ENCODE assay signal across 8 mouse cellular contexts in the genomic region with DNA sequence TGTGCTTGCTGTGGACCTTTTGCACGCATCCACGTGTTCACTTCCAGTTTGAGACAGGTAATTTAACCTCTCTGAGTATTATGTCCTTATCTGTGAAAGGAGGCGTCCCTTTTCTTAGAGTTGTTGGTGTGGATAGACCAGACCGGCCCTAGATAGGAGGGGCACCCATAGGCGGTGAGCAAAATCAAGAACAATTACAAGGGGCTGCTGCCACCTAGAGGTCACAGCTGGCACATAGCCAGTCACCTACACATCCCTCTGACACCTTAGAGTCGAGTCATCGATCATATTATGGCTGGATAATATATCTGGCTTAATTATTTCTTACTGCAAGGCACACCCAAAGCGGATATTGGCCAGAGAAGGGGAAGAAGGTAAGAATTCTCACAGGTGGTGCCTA. TPM values are rescaled to one million over a fixed set of nuclear protein-coding genes. Genes with fewer than 3 reads are reported as not detected.
A peak's percentile ranks its signal among the peaks of the same experiment; 100 is the strongest.
DNase-seq lines count a peak whose midpoint lies in the region; ATAC-seq and TF ChIP-seq lines count a peak whose summit lies in the region.

No protein-coding gene starts in this region.

- H3K27ac ChIP-seq in hindbrain, embryonic 13.5 days, result no peak overlapping the region
- no peak overlapping the region for H3K27ac ChIP-seq in liver, embryonic 14.5 days

- TF ChIP-seq EP300 in liver, embryonic 14.5 days (IDR thresholded peaks at IDR 0.05; ENCODE audit: low read depth), result no peak

- H3K36me3 ChIP-seq in hindbrain, embryonic 13.5 days, result no peaks in the 10 kb centered on the region
- H3K36me3 ChIP-seq in liver, embryonic 14.5 days (replicated peaks; ENCODE audit: control insufficient read depth, insufficient read depth, low read depth), result no peaks in the 10 kb centered on the region

- WGBS in hindbrain, embryonic 13.5 days, result 11% methylated on average over 8 of the region's 8 CpGs
- WGBS in liver, embryonic 14.5 days (ENCODE audit: insufficient replicate concordance), result 4% methylated on average over 8 of the region's 8 CpGs

- H3K9ac ChIP-seq in hindbrain, embryonic 13.5 days, result 0 out of 2 replicates have a peak overlapping the region, but pooled peaks have one; percentile 14
- H3K9ac ChIP-seq in liver, embryonic 14.5 days (replicated peaks), result no peak overlapping the region

- H3K27me3 ChIP-seq in hindbrain, embryonic 13.5 days, result peaks cover 16% of the 10 kb centered on the region; the same call in 1 of the 2 replicates
- no peaks in the 10 kb centered on the region for H3K27me3 ChIP-seq in liver, embryonic 14.5 days (ENCODE audit: control insufficient read depth, insufficient read depth, low read length)

- H3K4me1 ChIP-seq in hindbrain, embryonic 13.5 days (replicated peaks), result peaks cover 50% of the 10 kb centered on the region
- peaks cover 15 to 20% of the 10 kb centered on the region in 2 experiments for H3K4me1 ChIP-seq in liver, embryonic 14.5 days (replicated peaks; ENCODE audit: control insufficient read depth in 2 of 2, insufficient read depth in 2 of 2, low read length in 1 of 2)

- H3K4me2 ChIP-seq in hindbrain, embryonic 13.5 days, result no peak overlapping the region
- 0 out of 2 replicates have a peak overlapping the region, but pooled peaks have one; percentile 24 for H3K4me2 ChIP-seq in liver, embryonic 14.5 days (ENCODE audit: low read depth)

- H3K9me3 ChIP-seq in hindbrain, embryonic 13.5 days, result no peaks in the 10 kb centered on the region
- no peaks in the 10 kb centered on the region for H3K9me3 ChIP-seq in liver, embryonic 14.5 days (ENCODE audit: control insufficient read depth, low read length)

- no peak overlapping the region for H3K4me3 ChIP-seq in hindbrain, embryonic 13.5 days
- H3K4me3 ChIP-seq in liver, embryonic 14.5 days (ENCODE audit: insufficient read depth in 1 of 2, low read depth in 2 of 2, low read length in 2 of 2), result no peak overlapping the region

- peak; percentile 83 for DNase-seq in 416B (ENCODE audit: low read depth)
- peak; percentile 80 for DNase-seq in embryo, embryonic 10 days (ENCODE audit: low spot score)
- peak; percentile 50 to 64 (median 58) for DNase-seq in liver, embryonic 14.5 days (ENCODE audit: low read depth in 3 of 3, low spot score in 3 of 3)
- peak; percentile 73 to 85 for DNase-seq in natural killer cell, adult 2 months (ENCODE audit: low spot score in 2 of 2)
- DNase-seq in thymus, postnatal 36 days, result peak; percentile 79 to 85
- DNase-seq in gastrocnemius, postnatal 10 days, result no peak

- peak; percentile 93 for TF ChIP-seq CTCF in liver, embryonic 14.5 days (IDR thresholded peaks at IDR 0.05; ENCODE audit: low read depth)

- peak; percentile 91 for ATAC-seq in CD4-positive, CD25-positive, alpha-beta regulatory T cell, adult 4 months
- 0 out of 2 replicates have a peak, but pooled peaks have one; percentile 25 for ATAC-seq in hindbrain, embryonic 13.5 days (ENCODE audit: low FRiP score)
- ATAC-seq in liver, embryonic 14.5 days (ENCODE audit: insufficient read depth), result peak; percentile 56

RNA-seq across cellular contexts. Expression of gene Ccdc9b, which starts 2.6 kb away (rescaled TPM):
- not detected for polyA plus RNA-seq in CD4-positive, CD25-positive, alpha-beta regulatory T cell, adult 4 months (2017; shearing (Covaris generic))
- 1.2 and 1.4 TPM in 2 replicates for polyA plus RNA-seq in hindbrain, embryonic 13.5 days (2015; fragmentation: Nextera tagmentation; extraction: Ambion mirVana)
- 0.28 and 0.39 TPM in 2 replicates for polyA plus RNA-seq in liver, embryonic 14.5 days (2012; rRNA removed)
- polyA plus RNA-seq in liver, embryonic 14.5 days (2014; fragmentation: Nextera tagmentation; extraction: Ambion mirVana), result 0.04 and 0.16 TPM in 2 replicates
- total RNA-seq in gastrocnemius, postnatal 10 days (2021), result 1 to 10 TPM; 5.7 to 8.5 TPM

RNA-seq across cellular contexts. Expression of gene Phgr1, which starts 12.7 kb away (rescaled TPM):
- polyA plus RNA-seq in CD4-positive, CD25-positive, alpha-beta regulatory T cell, adult 4 months (2017; shearing (Covaris generic)), result not detected
- polyA plus RNA-seq in hindbrain, embryonic 13.5 days (2015; fragmentation: Nextera tagmentation; extraction: Ambion mirVana), result not detected in 2 replicates
- not detected in 2 replicates for polyA plus RNA-seq in liver, embryonic 14.5 days (2012; rRNA removed)
- polyA plus RNA-seq in liver, embryonic 14.5 days (2014; fragmentation: Nextera tagmentation; extraction: Ambion mirVana), result not detected in 2 replicates
- total RNA-seq in gastrocnemius, postnatal 10 days (2021), result not detected

RNA-seq across cellular contexts. Expression of gene Inafm2, which starts 14.3 kb away (rescaled TPM):
- 10 to 100 TPM; 18.6 to 20.6 TPM for polyA plus RNA-seq in CD4-positive, CD25-positive, alpha-beta regulatory T cell, adult 4 months (2017; shearing (Covaris generic))
- polyA plus RNA-seq in hindbrain, embryonic 13.5 days (2015; fragmentation: Nextera tagmentation; extraction: Ambion mirVana), result 23.5 and 24.8 TPM in 2 replicates
- polyA plus RNA-seq in liver, embryonic 14.5 days (2012; rRNA removed), result 4.1 and 5.0 TPM in 2 replicates
- 18.3 and 22.8 TPM in 2 replicates for polyA plus RNA-seq in liver, embryonic 14.5 days (2014; fragmentation: Nextera tagmentation; extraction: Ambion mirVana)
- total RNA-seq in gastrocnemius, postnatal 10 days (2021), result 1 to 10 TPM; 6.0 to 8.6 TPM

RNA-seq across cellular contexts. Expression of gene Disp2, which starts 19.7 kb away (rescaled TPM):
- polyA plus RNA-seq in CD4-positive, CD25-positive, alpha-beta regulatory T cell, adult 4 months (2017; shearing (Covaris generic)), result not detected
- 37.3 and 41.5 TPM in 2 replicates for polyA plus RNA-seq in hindbrain, embryonic 13.5 days (2015; fragmentation: Nextera tagmentation; extraction: Ambion mirVana)
- polyA plus RNA-seq in liver, embryonic 14.5 days (2012; rRNA removed), result 0.21 and 0.40 TPM in 2 replicates
- 0.25 and 0.27 TPM in 2 replicates for polyA plus RNA-seq in liver, embryonic 14.5 days (2014; fragmentation: Nextera tagmentation; extraction: Ambion mirVana)
- total RNA-seq in gastrocnemius, postnatal 10 days (2021), result under 1 TPM; 0.34 to 0.35 TPM

RNA-seq across cellular contexts. Expression of gene Plcb2, which starts 31.6 kb away (rescaled TPM):
- polyA plus RNA-seq in CD4-positive, CD25-positive, alpha-beta regulatory T cell, adult 4 months (2017; shearing (Covaris generic)), result 10 to 100 TPM; 15.7 to 20.8 TPM
- 0.48 and 0.64 TPM in 2 replicates for polyA plus RNA-seq in hindbrain, embryonic 13.5 days (2015; fragmentation: Nextera tagmentation; extraction: Ambion mirVana)
- 2.6 and 3.1 TPM in 2 replicates for polyA plus RNA-seq in liver, embryonic 14.5 days (2012; rRNA removed)
- 1.5 and 1.7 TPM in 2 replicates for polyA plus RNA-seq in liver, embryonic 14.5 days (2014; fragmentation: Nextera tagmentation; extraction: Ambion mirVana)
- total RNA-seq in gastrocnemius, postnatal 10 days (2021), result 1 to 10 TPM in 1 of 2 experiments, under 1 TPM in 1; 0.40 to 1.1 TPM

Comparison
In these comparisons a context has a peak if more than half of its experiments do, and no peak if none do; other contexts are left out.
1. ATAC-seq: peak in every context shown above with its lines; median percentile 91 in CD4-positive, CD25-positive, alpha-beta regulatory T cell, adult 4 months; 56 in liver, embryonic 14.5 days; 25 in hindbrain, embryonic 13.5 days.